11 mouse cellular contexts compared by ENCODE assay signal in the genomic region with DNA sequence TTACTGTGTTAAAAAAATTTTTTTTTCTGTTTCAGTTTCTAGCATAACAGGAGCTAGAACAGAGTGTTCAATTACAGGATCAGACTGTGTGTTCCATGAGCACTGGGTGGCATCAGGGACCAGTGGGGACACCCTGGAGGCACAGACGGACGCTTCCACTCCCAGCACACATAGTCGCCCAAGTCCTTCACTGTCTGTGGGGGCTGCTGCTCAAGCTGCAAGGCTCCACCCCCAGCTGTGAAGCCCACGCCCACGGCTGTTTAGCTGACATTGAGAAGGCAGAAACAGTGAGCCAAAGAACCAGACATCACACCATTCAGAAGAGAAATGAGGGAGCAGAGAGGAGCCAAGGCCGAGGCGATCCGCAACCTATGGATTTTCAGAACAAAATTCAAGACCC. TPM values are rescaled to one million over a fixed set of nuclear protein-coding genes. Genes with fewer than 3 reads are reported as not detected.
"Had no signal": no experiment of that assay in that cellular context is flagged by ENCODE, and none has a peak within 500 bp of the region (broad histone marks: within the 10 kb centered on the region; RNA-seq: fewer than 3 reads in every experiment).

No protein-coding gene starts in this region.

- ATAC-seq: liver, embryonic 12.5 days; midbrain, embryonic 16.5 days had no signal

- DNase-seq: kidney, adult 11 months; kidney, adult 9 months; kidney, postnatal 36 days; layer of hippocampus, postnatal 36 days; lung, embryonic 14.5 days; spleen, adult 18-20 months; thymus, adult 2 months; thymus, postnatal 25 days had no signal

RNA-seq across cellular contexts. Expression of a gene that starts 3.3 kb away (rescaled TPM):
- total RNA-seq: megakaryocyte-erythroid progenitor cell, adult 5-6 weeks had no signal
